Mouse (Mus musculus) midbrain, embryonic 15.5 days (tissue): ENCODE measurements around the gene Mettl1. TPM values are rescaled to one million over a fixed set of nuclear protein-coding genes. Genes with fewer than 3 reads are reported as not detected.

Source experiments
- ATAC-seq: fragments of 200-750 bp; cut with Nextera tagmentation; replicated peaks from 2 replicates; pipeline ENCODE4 v1.8.0; 2017; ENCODE audit warnings: moderate TSS enrichment
- H3K27ac ChIP-seq: fragments of 300-500 bp; sonication (generic); 2 replicates; pipeline ENCODE4 v1.5.1; 2015; ENCODE audit warnings: mild to moderate bottlenecking, inconsistent platforms
- H3K27me3 ChIP-seq: fragments of 300-500 bp; sonication (generic); replicated peaks from 2 replicates; pipeline ENCODE4 v1.6.1; 2015; ENCODE audit warnings: inconsistent platforms
- H3K36me3 ChIP-seq: fragments of 300-500 bp; sonication (generic); replicated peaks from 2 replicates; pipeline ENCODE4 v1.6.1; 2015; ENCODE audit warnings: inconsistent platforms
- H3K4me1 ChIP-seq: fragments of 300-500 bp; sonication (generic); 2 replicates; pipeline ENCODE4 v1.6.1; 2015; ENCODE audit warnings: inconsistent platforms
- H3K4me2 ChIP-seq: fragments of 300-500 bp; sonication (generic); 2 replicates; pipeline ENCODE4 v1.6.1; 2015; ENCODE audit warnings: inconsistent platforms, mild to moderate bottlenecking, moderate library complexity
- H3K4me3 ChIP-seq: fragments of 300-500 bp; sonication (generic); 2 replicates; pipeline ENCODE4 v1.5.1; 2015; ENCODE audit warnings: mild to moderate bottlenecking, inconsistent platforms
- H3K9ac ChIP-seq: fragments of 300-500 bp; sonication (generic); 2 replicates; pipeline ENCODE4 v1.6.1; 2015; ENCODE audit warnings: mild to moderate bottlenecking, inconsistent platforms
- H3K9me3 ChIP-seq: fragments of 300-500 bp; sonication (generic); 2 replicates; pipeline ENCODE4 v1.6.1; 2016; ENCODE audit warnings: inconsistent platforms
- WGBS: fragments of 180-500 bp; shearing (Covaris S2); methylation state at CpG from one replicate; pipeline ENCODE4 v1.1.7; 2015; ENCODE audit warnings: mixed read lengths; 5-methylcytosine and 5-hydroxymethylcytosine counted together
- polyA plus RNA-seq: library from polyadenylated mRNA; unstranded; fragments of >200 nt; fragmentation: Nextera tagmentation; extraction: Ambion mirVana; gene quantifications from 2 replicates; pipeline ENCODE4 v1.2.1, GENCODE M21; 2015

The Mettl1 gene
- polyA plus RNA-seq, 1 experiment from 2014 or later: 21.7 TPM

GRCm38 (mm10) chr10:127049395-127050118 lies 8.3 kb downstream of the Mettl1 start:
- Histone ChIP-seq H3K36me3 (peaks cover 14% of the 10 kb centered on the region), H3K27ac (no peak overlapping the region), H3K4me2 (no peak overlapping the region), H3K9ac (no peak overlapping the region), H3K4me3 (no peak overlapping the region), H3K4me1 (peaks cover 11% of the 10 kb centered on the region), H3K27me3 (peaks cover 50% of the 10 kb centered on the region), H3K9me3 (no peaks in the 10 kb centered on the region)
- no peak for ATAC-seq
- 3% methylated on average over 29 of the region's 29 CpGs for WGBS

GRCm38 (mm10) chr10:127050119-127050474 lies 8.9 kb downstream of the Mettl1 start:
- 21% methylated on average over 10 of the region's 10 CpGs for WGBS
- peaks cover 16% of the 10 kb centered on the region for H3K4me1 ChIP-seq
- peaks cover 50% of the 10 kb centered on the region for H3K27me3 ChIP-seq
- no peak overlapping the region for H3K9ac ChIP-seq
- H3K4me2 ChIP-seq: no peak overlapping the region
- H3K9me3 ChIP-seq: no peaks in the 10 kb centered on the region
- no peak overlapping the region for H3K4me3 ChIP-seq
- H3K36me3 ChIP-seq: peaks cover 14% of the 10 kb centered on the region
- H3K27ac ChIP-seq: no peak overlapping the region
- ATAC-seq: no peak

GRCm38 (mm10) chr10:127054646-127055045 lies 13.4 kb downstream of the Mettl1 start:
- H3K27me3 ChIP-seq: peaks cover 26% of the 10 kb centered on the region
- peaks cover 39% of the 10 kb centered on the region for H3K36me3 ChIP-seq
- ATAC-seq: no peak
- no peak overlapping the region for H3K9ac ChIP-seq
- H3K4me3 ChIP-seq: no peak overlapping the region
- H3K9me3 ChIP-seq: no peaks in the 10 kb centered on the region
- WGBS: 80% methylated on average over 4 of the region's 4 CpGs
- peaks cover 36% of the 10 kb centered on the region for H3K4me1 ChIP-seq
- H3K27ac ChIP-seq: no peak overlapping the region
- H3K4me2 ChIP-seq: no peak overlapping the region

GRCm38 (mm10) chr10:127055406-127055805 lies 14.2 kb downstream of the Mettl1 start:
- no peak overlapping the region for H3K4me2 ChIP-seq
- no peaks in the 10 kb centered on the region for H3K9me3 ChIP-seq
- peaks cover 18% of the 10 kb centered on the region for H3K27me3 ChIP-seq
- no peak overlapping the region for H3K4me3 ChIP-seq
- H3K9ac ChIP-seq: no peak overlapping the region
- H3K36me3 ChIP-seq: peaks cover 39% of the 10 kb centered on the region
- no peak overlapping the region for H3K27ac ChIP-seq
- 91% methylated on average over 8 of the region's 8 CpGs for WGBS
- H3K4me1 ChIP-seq: peaks cover 33% of the 10 kb centered on the region
- no peak for ATAC-seq

GRCm38 (mm10) chr10:127056490-127056889 lies 15.3 kb downstream of the Mettl1 start:
- WGBS: 92% methylated on average over 20 of the region's 20 CpGs
- Histone ChIP-seq H3K9me3 (no peaks in the 10 kb centered on the region), H3K36me3 (peaks cover 39% of the 10 kb centered on the region), H3K27me3 (peaks cover 8% of the 10 kb centered on the region), H3K4me2 (no peak overlapping the region), H3K4me3 (no peak overlapping the region), H3K9ac (no peak overlapping the region), H3K4me1 (peaks cover 41% of the 10 kb centered on the region), H3K27ac (no peak overlapping the region)
- no peak for ATAC-seq

- 0 out of 2 replicates have a peak, but pooled peaks have one; percentile 5 for ATAC-seq
- under 1% methylated on average over 9 of the region's 9 CpGs for WGBS
- Histone ChIP-seq H3K4me1 (peaks cover 55% of the 10 kb centered on the region), H3K27ac (0 out of 2 replicates have a peak overlapping the region, but pooled peaks have one; percentile 97), H3K9me3 (no peaks in the 10 kb centered on the region), H3K36me3 (peaks cover 34% of the 10 kb centered on the region), H3K27me3 (no peaks in the 10 kb centered on the region), H3K9ac (peak overlapping the region; percentile 90), H3K4me3 (peak overlapping the region; percentile 92), H3K4me2 (peak overlapping the region; percentile 84)
These were observed 16.9 kb downstream of the Mettl1 start for GRCm38 (mm10) chr10:127058161-127058560.

- Histone ChIP-seq H3K4me3 (peak overlapping the region; percentile 92), H3K9me3 (no peaks in the 10 kb centered on the region), H3K36me3 (peaks cover 29% of the 10 kb centered on the region), H3K27me3 (no peaks in the 10 kb centered on the region), H3K4me2 (peak overlapping the region; percentile 84), H3K4me1 (peaks cover 55% of the 10 kb centered on the region), H3K9ac (peak overlapping the region; percentile 90), H3K27ac (peak overlapping the region; percentile 97)
- ATAC-seq: no peak
- WGBS: 3% methylated on average over 8 of the region's 8 CpGs
These were observed 17.5 kb downstream of the Mettl1 start for GRCm38 (mm10) chr10:127058708-127059107.

- Histone ChIP-seq H3K4me1 (peaks cover 55% of the 10 kb centered on the region), H3K27me3 (no peaks in the 10 kb centered on the region), H3K9me3 (no peaks in the 10 kb centered on the region), H3K4me2 (peak overlapping the region; percentile 84), H3K36me3 (peaks cover 25% of the 10 kb centered on the region), H3K9ac (peak overlapping the region; percentile 90), H3K4me3 (peak overlapping the region; percentile 92), H3K27ac (peak overlapping the region; percentile 97)
- 0 out of 2 replicates have a peak, but pooled peaks have one; percentile 2 for ATAC-seq
- under 1% methylated on average over 65 of the region's 92 CpGs for WGBS
These were observed 18.2 kb downstream of the Mettl1 start for GRCm38 (mm10) chr10:127059174-127059967.

- Histone ChIP-seq H3K4me2 (peak within 1 kb of the TSS; percentile 84), H3K4me1 (peaks cover 58% of the 10 kb centered on the region), H3K4me3 (peak within 1 kb of the TSS; percentile 92), H3K27me3 (no peaks in the 10 kb centered on the region), H3K9ac (peak within 1 kb of the TSS; percentile 90), H3K9me3 (no peaks in the 10 kb centered on the region), H3K36me3 (peaks cover 27% of the 10 kb centered on the region), H3K27ac (peak within 1 kb of the TSS; percentile 97)
- peak; percentile 46 for ATAC-seq
- under 1% methylated on average over 37 of the region's 72 CpGs for WGBS
These were observed 19.0 kb downstream of the Mettl1 start, which contains the start of gene March9 for GRCm38 (mm10) chr10:127059968-127060916. TSS of gene March9 (minus strand) at chr10:127060184.

GRCm38 (mm10) chr10:127061085-127061484 lies 19.9 kb downstream of the Mettl1 start:
- Histone ChIP-seq H3K4me3 (peak overlapping the region; percentile 92), H3K4me1 (peaks cover 53% of the 10 kb centered on the region), H3K36me3 (peaks cover 27% of the 10 kb centered on the region), H3K9me3 (no peaks in the 10 kb centered on the region), H3K27ac (peak overlapping the region; percentile 97), H3K4me2 (peak overlapping the region; percentile 84), H3K9ac (peak overlapping the region; percentile 90), H3K27me3 (no peaks in the 10 kb centered on the region)
- ATAC-seq: no peak
- 17% methylated on average over 5 of the region's 5 CpGs for WGBS

- Histone ChIP-seq H3K9me3 (no peaks in the 10 kb centered on the region), H3K27ac (peak overlapping the region; percentile 97), H3K4me2 (peak overlapping the region; percentile 84), H3K36me3 (peaks cover 27% of the 10 kb centered on the region), H3K9ac (peak overlapping the region; percentile 90; the same call in 1 of the 2 replicates), H3K4me1 (peaks cover 54% of the 10 kb centered on the region), H3K27me3 (no peaks in the 10 kb centered on the region), H3K4me3 (peak overlapping the region; percentile 92)
- WGBS: 54% methylated on average over 2 of the region's 2 CpGs
- no peak for ATAC-seq
These were observed 20.3 kb downstream of the Mettl1 start for GRCm38 (mm10) chr10:127061513-127061912.
